Mouse (Mus musculus) splenic B cell, adult 2 months (primary cell): ENCODE measurements at regions not wholly inside any gene's neighbourhood (a gene's known extent, or its start where the extent isn't known, plus 50 kb on each side); places are given as distances from the start of the nearest gene placed in this dataset.
"Not testable (repeated sequence)": the region's sequence is repeated elsewhere in the genome, so short reads cannot be mapped to it uniquely, and the experiment has no call there.

ENCODE experiments used
- DNase-seq: peaks from one replicate; pipeline ENCODE4 v3.0.0-alpha.2; 2011; ENCODE audit warnings: low read depth, low spot score
- H3K27me3 ChIP-seq: 2 replicates; pipeline ENCODE4 v1.6.1; 2012; ENCODE audit warnings: mild to moderate bottlenecking, low read length, moderate library complexity, mixed read lengths; ENCODE audit not compliant: control insufficient read depth, poor library complexity, insufficient read depth, severe bottlenecking
- H3K36me3 ChIP-seq: 2 replicates; pipeline ENCODE4 v1.6.1; 2012; ENCODE audit warnings: mild to moderate bottlenecking, low read length, moderate library complexity, mixed read lengths; ENCODE audit not compliant: control insufficient read depth, poor library complexity, insufficient read depth, severe bottlenecking

GRCm38 (mm10) chr1:137217206-137217605, 257.0 kb upstream of the Nr5a2 start:
- Histone ChIP-seq H3K27me3 (no peaks in the 10 kb centered on the region), H3K36me3 (no peaks in the 10 kb centered on the region)
- DNase-seq, result no peak

GRCm38 (mm10) chr1:137214328-137214727, 254.1 kb upstream of the Nr5a2 start:
- not testable (repeated sequence) for H3K27me3 ChIP-seq, H3K36me3 ChIP-seq, DNase-seq

DNA sequence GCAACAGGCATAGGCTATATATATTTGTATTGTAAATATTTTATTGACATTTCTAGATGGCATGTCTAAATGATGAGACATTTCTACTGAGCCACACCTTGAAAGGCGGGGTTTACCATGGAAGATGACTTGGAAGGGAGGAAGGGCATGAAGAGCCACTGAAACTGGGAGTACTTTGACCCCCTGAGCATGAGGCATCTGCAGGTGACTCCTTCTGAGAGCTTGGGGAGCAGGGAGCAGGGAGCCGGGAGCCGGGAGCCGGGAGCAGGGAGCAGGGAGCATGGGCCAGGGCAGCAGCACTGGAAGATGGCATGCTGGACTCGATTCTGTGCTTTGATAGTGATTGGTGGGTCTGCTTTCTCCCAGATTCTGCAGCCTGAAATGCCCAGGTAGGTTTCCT, 253.5 kb upstream of the Nr5a2 start:
- Histone ChIP-seq H3K36me3 (no peaks in the 10 kb centered on the region), H3K27me3 (no peaks in the 10 kb centered on the region)
- DNase-seq, result no peak

- DNase-seq, result no peak
- H3K27me3 ChIP-seq, result no peaks in the 10 kb centered on the region
- H3K36me3 ChIP-seq, result no peaks in the 10 kb centered on the region
These were observed 252.6 kb upstream of the Nr5a2 start for GRCm38 (mm10) chr1:137212856-137213255.

DNA sequence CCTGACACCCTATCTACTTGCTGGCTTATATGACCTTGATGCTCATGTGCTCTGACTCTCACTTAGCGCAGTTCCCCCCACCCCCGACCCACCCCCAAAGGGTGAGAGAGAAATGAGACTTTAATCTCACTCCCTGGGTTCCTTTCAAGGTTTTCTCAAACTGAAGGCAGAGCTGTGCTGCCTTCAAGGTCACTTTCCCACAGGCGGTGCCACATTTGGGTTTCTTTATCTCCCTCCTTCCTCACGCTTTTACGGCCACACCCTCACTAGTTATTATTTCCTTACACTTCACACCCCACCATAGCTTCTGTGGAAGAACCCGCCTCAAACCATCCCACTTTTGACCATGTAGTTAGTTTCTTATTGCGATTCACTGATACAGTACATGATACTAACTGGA, 244.1 kb upstream of the Nr5a2 start:
- no peaks in the 10 kb centered on the region for H3K27me3 ChIP-seq
- no peak for DNase-seq
- H3K36me3 ChIP-seq, result no peaks in the 10 kb centered on the region

- Histone ChIP-seq H3K36me3 (no peaks in the 10 kb centered on the region), H3K27me3 (no peaks in the 10 kb centered on the region)
- no peak for DNase-seq
These were observed 243.3 kb upstream of the Nr5a2 start for GRCm38 (mm10) chr1:137203512-137203911.

DNA sequence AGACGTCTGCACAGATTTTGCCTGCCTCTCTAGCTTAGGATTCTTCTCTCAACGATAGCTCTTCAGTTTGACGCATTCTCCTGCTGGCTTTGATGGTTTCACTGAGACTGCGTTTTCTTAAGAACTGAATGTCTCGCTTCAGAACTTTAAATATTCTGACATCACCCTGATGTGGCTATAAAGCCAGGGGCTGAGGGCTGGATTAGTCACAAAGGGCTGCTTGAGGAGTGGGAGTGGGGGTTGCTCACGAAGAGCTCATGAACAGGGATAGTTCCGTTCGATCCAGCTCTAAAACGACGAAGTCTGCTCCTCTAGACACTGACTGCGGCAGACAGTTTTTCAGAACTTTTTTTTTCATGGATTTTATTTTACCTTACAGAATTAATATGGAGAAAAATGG, 240.7 kb upstream of the Nr5a2 start:
- DNase-seq, result no peak
- no peaks in the 10 kb centered on the region for H3K27me3 ChIP-seq
- no peaks in the 10 kb centered on the region for H3K36me3 ChIP-seq

GRCm38 (mm10) chr1:137195962-137196361, 235.7 kb upstream of the Nr5a2 start:
- no peak for DNase-seq
- no peaks in the 10 kb centered on the region for H3K36me3 ChIP-seq
- no peaks in the 10 kb centered on the region for H3K27me3 ChIP-seq

GRCm38 (mm10) chr1:137195065-137195620, 234.9 kb upstream of the Nr5a2 start:
- DNase-seq, result no peak
- Histone ChIP-seq H3K36me3 (no peaks in the 10 kb centered on the region), H3K27me3 (no peaks in the 10 kb centered on the region)

DNA sequence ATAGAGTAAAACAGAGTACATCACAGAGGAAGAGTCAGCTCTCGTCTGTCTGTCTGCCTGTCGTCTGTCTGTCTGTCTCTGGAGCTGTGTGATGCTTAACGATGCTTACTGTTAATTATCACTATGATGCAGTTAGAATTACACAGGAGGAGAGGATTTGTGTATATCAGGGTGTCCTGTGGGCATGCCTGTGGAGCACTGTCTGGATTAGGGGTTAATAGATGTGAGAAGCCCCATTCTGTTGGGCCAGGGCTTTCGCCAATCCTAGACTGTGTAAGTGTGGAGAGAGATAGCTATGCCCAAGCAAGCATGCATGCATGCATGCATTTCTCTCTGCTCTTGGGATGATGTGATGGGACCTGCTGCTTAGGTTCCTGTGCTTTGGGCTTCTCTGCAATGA, 218.0 kb upstream of the Nr5a2 start:
- DNase-seq, result no peak
- no peaks in the 10 kb centered on the region for H3K27me3 ChIP-seq

GRCm38 (mm10) chr1:137176696-137177095, 216.4 kb upstream of the Nr5a2 start:
- Histone ChIP-seq H3K36me3 (no peaks in the 10 kb centered on the region), H3K27me3 (no peaks in the 10 kb centered on the region)
- DNase-seq, result no peak

More for the DNA sequence above, 218.0 kb upstream of the Nr5a2 start:
- H3K36me3 ChIP-seq, result no peaks in the 10 kb centered on the region

DNA sequence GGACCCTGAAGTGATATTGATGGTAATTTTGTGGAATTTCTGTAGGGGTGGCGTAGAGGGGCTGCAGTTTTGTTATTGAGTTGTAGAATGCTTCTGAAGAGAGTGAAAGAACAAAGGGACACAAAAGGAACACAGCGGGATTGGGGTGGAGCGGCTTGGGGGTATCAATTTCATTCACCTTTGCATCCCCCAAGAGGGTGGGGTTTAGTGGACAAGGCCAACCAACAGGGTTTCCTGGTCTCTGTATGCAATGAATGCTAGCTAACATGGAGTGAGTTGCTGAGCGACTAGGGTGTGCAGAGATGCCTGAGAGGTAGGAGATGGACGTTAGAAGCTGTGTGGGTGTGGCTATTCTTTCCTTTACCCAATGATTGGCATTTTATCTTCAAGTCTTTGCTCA, 213.8 kb upstream of the Nr5a2 start:
- H3K36me3 ChIP-seq, result no peaks in the 10 kb centered on the region

DNA sequence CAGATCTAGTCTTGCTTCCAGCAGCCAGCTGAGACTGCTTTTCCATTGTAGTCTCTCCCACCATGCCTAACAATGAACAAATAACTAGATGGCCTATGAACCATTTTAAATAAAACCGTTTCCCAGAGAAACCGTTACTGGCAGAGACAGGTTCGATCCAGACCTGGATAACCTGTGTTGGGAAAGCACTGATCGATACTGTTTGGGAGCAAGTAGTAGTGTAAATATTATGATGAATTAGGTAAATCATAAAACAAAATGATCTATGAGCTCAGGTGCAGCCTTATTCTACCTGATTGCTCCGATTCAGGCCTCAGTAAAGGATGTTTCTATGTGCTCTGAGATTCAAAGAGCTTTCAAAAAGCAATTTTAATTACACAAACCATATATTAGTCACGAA, 211.9 kb upstream of the Nr5a2 start:
- Histone ChIP-seq H3K27me3 (no peaks in the 10 kb centered on the region), H3K36me3 (no peaks in the 10 kb centered on the region)
- no peak for DNase-seq

More for the DNA sequence above, 213.8 kb upstream of the Nr5a2 start:
- no peaks in the 10 kb centered on the region for H3K27me3 ChIP-seq
- no peak for DNase-seq

GRCm38 (mm10) chr1:137171451-137171850, 211.2 kb upstream of the Nr5a2 start:
- Histone ChIP-seq H3K27me3 (no peaks in the 10 kb centered on the region), H3K36me3 (no peaks in the 10 kb centered on the region)
- DNase-seq, result no peak

DNA sequence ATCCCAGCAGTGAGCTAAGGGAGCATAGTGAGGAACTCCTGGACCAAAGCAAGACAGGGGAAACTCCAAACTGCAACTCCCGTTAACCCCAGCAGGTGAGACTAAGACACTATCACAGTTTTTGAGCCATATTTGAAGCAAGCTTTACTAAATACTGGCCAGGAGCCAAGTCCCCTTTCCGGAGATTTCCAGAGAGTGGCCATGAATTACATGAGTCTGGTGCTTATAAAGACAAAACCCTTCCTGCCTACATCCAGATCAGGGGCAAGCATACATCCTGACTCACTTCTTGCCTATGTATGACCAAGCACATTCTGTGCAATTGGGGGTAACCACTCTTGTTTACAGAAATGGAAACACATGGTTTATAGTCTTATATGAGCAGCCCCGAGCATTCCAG, 187.6 kb upstream of the Nr5a2 start:
- DNase-seq, result no peak
- no peaks in the 10 kb centered on the region for H3K36me3 ChIP-seq
- no peaks in the 10 kb centered on the region for H3K27me3 ChIP-seq

DNA sequence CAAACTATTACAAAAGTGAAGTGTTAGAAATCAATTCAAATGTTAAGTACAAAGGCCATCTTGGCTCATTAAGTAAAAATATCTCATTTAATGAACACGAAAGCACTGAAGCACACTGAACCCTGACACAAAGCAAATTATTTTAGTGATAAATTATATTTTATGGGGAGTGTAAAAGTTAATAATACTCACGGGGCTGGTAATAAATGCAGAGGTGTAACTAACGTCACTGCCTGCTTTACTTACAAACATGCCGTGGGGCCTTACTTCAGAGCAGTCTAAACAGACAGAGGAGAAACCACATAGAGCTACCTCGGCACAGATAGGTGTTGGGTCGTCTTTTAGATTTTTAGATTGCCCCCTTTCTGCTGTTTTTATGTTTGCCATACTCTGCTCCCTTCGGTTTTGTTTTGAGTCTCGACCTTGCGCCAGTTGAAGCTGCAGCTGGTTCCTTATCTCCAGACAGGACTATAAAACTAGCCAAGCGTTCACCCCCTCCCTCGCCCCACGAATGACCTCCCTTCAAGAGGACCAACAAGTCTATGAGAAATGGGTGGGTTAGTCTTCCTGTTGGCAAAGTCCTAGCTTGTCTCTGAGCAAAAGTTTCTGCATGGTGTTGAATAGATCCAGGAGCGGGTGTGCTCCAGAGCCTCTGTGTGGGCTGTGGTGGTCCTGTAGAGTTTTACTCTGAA, 181.8 kb upstream of the Nr5a2 start:
- DNase-seq, result no peak
- Histone ChIP-seq H3K36me3 (no peaks in the 10 kb centered on the region), H3K27me3 (no peaks in the 10 kb centered on the region)
